Mouse (Mus musculus) neutrophil, adult 65 days (primary cell): ENCODE results near the gene Arid2. TPM values are rescaled to one million over a fixed set of nuclear protein-coding genes. Genes with fewer than 3 reads are reported as not detected.

Source experiments
- total RNA-seq: library from RNA; stranded (reverse); gene quantifications from 2 replicates; pipeline ENCODE4 v1.2.4, GENCODE M21; 2023

Arid2 gene
- 53.3 and 74.7 TPM in 2 replicates for total RNA-seq

DNA sequence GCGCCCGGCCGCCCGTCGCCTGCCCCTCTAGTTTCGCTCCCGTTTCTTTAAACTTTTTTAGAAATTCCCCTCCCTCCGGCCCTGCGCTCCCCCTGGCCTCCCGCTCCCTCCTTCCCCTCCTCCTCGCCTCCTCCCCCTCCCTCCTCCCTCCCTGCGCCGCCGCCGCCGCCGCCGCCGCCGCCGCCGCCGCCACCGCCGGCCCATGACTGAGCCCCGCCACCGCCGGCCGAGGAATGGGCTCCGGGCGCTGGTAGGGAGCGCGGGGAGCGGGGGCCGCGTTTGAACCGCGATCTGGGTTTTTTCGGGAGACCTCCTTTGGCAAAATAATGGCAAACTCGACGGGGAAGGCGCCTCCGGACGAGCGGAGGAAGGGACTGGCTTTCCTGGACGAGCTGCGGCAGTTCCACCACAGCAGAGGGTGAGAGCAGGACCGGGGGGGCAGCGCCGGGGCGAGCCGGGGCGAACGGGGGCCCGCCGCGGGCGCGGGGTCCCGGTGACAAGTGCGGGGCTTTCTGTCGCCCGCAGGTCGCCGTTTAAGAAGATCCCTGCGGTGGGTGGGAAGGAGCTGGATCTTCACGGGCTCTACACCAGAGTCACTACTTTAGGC lies at the start of gene Arid2:
Gene Arid2 (plus strand): TSS at position 150 of the 607 bp plus-strand sequence.

Other genes starting within 250 kb of the Arid2 start
- gene Scaf11, start 173.3 kb downstream of the Arid2 start, total RNA-seq: 59.3 and 64.2 TPM in 2 replicates